Mouse (Mus musculus) liver, embryonic 14.5 days (tissue): ENCODE data around the gene Mad2l1bp.

ENCODE experiments used
- CTCF ChIP-seq: IDR thresholded peaks from 2 replicates; pipeline ENCODE4 v1.5.1; 2016; ENCODE audit warnings: antibody characterized with exemption, low read depth, control low read depth
- EP300 ChIP-seq: IDR thresholded peaks from 2 replicates; pipeline ENCODE4 v1.6.1; 2016; ENCODE audit warnings: antibody characterized with exemption, low read depth

DNA sequence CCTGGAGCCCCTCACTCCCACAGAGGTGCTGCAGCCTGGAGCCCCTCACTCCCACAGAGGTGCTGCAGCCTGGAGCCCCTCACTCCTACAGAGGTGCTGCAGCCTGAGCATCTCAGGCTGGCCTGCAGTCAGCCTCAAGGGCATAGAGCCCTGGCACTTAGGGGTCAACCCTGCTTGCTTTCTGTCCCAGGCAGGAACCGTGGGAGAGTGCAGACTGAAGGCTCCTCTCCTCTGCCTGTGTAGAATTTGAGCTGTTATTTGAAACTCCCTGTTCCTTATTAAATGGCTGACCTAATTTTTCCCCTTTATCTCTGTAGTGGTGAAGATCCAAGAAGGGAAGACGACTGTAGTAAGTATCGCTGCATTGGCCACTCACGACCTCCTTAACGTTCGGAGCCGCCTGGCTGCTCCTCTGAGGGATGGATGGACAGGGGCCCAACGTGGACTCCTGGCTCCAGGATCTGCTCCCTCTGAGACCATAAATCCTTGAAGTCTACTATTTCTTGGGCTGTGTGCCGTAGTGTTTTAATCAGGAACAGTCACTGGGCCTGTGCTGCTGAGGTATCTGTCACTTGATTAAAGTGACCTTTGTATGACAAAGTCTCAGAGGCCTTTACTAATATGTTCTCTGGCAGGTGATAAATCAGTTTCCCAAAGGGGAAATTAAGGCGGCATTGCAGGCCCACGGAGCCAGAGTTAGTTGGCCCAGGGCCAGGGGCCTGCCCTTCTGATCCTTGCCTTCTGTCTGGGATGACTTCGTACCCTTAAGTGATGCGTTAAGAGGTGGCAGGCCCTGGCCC is 35.5 kb downstream of the Mad2l1bp start:
- TF ChIP-seq CTCF = no peak
- no peak for TF ChIP-seq EP300
